Mouse (Mus musculus) MEL (cell line): Measurements from ENCODE around the gene Cd247. TPM values are rescaled to one million over a fixed set of nuclear protein-coding genes. Genes with fewer than 3 reads are reported as not detected.
A peak's percentile ranks its signal among the peaks of the same experiment; 100 is the strongest.

Source experiments
- DNase-seq: peaks from one replicate; pipeline ENCODE4 v3.0.0; 2011; ENCODE audit warnings: low read depth, low spot score
- H3K27ac ChIP-seq: 2 replicates; pipeline ENCODE4 v1.5.1; 2012; ENCODE audit warnings: low read depth, mild to moderate bottlenecking, control low read depth, low read length, moderate library complexity; ENCODE audit not compliant: control insufficient read depth
- H3K27me3 ChIP-seq, 2 experiments: fragments of 150-350 bp in 1 of 2; sonication (generic) in 1 of 2; 2 replicates each; pipeline ENCODE4 v1.6.1; 2012; ENCODE audit warnings: low read length in 2 of 2, mild to moderate bottlenecking in 2 of 2, improper control_type of control experiment in 1 of 2, moderate library complexity in 1 of 2; ENCODE audit not compliant: insufficient read depth in 2 of 2, control insufficient read depth in 1 of 2
- H3K36me3 ChIP-seq, 2 experiments: 2 replicates each; pipeline ENCODE4 v1.6.1; 2012 to 2014; ENCODE audit warnings: low read length in 2 of 2, improper control_type of control experiment in 1 of 2, inconsistent platforms in 1 of 2, mild to moderate bottlenecking in 1 of 2; ENCODE audit not compliant: insufficient read depth in 2 of 2, control insufficient read depth in 1 of 2
- H3K4me1 ChIP-seq, 2 experiments: fragments of 150-350 bp in 1 of 2; sonication (generic) in 1 of 2; 2 replicates each; pipeline ENCODE4 v1.6.1; 2012; ENCODE audit warnings: low read length in 2 of 2, improper control_type of control experiment in 1 of 2, mild to moderate bottlenecking in 1 of 2; ENCODE audit not compliant: insufficient read depth in 2 of 2, control insufficient read depth in 1 of 2
- H3K4me3 ChIP-seq, 2 experiments: fragments of 150-350 bp in 1 of 2; sonication (generic) in 1 of 2; 2 replicates each; pipeline ENCODE4 v1.5.1; 2012; ENCODE audit warnings: low read depth in 2 of 2, low read length in 2 of 2, mild to moderate bottlenecking in 2 of 2, moderate library complexity in 2 of 2, control low read depth in 1 of 2, improper control_type of control experiment in 1 of 2; ENCODE audit not compliant: control insufficient read depth in 1 of 2, insufficient read depth in 1 of 2
- H3K79me2 ChIP-seq: 2 replicates; pipeline ENCODE4 v1.6.1; 2012; ENCODE audit warnings: mild to moderate bottlenecking, low read length, moderate library complexity; ENCODE audit not compliant: control insufficient read depth, poor library complexity, insufficient read depth
- H3K9ac ChIP-seq: 2 replicates; pipeline ENCODE4 v1.6.1; 2012; ENCODE audit warnings: low read depth, mild to moderate bottlenecking, control low read depth, low read length, moderate library complexity; ENCODE audit not compliant: control insufficient read depth, poor library complexity, severe bottlenecking
- H3K9me3 ChIP-seq: fragments of 150-350 bp; sonication (generic); replicated peaks from 2 replicates; pipeline ENCODE4 v1.6.1; 2012; ENCODE audit warnings: mild to moderate bottlenecking, low read length, improper control_type of control experiment, moderate library complexity; ENCODE audit not compliant: insufficient read depth
- CHD1 ChIP-seq: IDR thresholded peaks from 2 replicates; pipeline ENCODE4 v1.6.1; 2012; ENCODE audit warnings: low read depth, mild to moderate bottlenecking, inconsistent platforms, low read length, improper control_type of control experiment
- CHD2 ChIP-seq: IDR thresholded peaks from 2 replicates; pipeline ENCODE4 v1.6.1; 2011; ENCODE audit warnings: low read length, improper control_type of control experiment
- E2F4 ChIP-seq: IDR thresholded peaks from 2 replicates; pipeline ENCODE4 v1.6.1; 2011; ENCODE audit warnings: low read depth, low read length, improper control_type of control experiment, borderline replicate concordance
- EP300 ChIP-seq, 2 experiments: IDR thresholded peaks; 2 replicates each; pipeline ENCODE4 v1.6.1; 2011; ENCODE audit warnings: improper control_type of control experiment in 2 of 2, low read length in 2 of 2, low read depth in 1 of 2, mild to moderate bottlenecking in 1 of 2
- ETS1 ChIP-seq: IDR thresholded peaks from 2 replicates; pipeline ENCODE4 v1.6.1; 2012; ENCODE audit warnings: low read depth, mild to moderate bottlenecking, inconsistent platforms, low read length, improper control_type of control experiment, moderate library complexity
- HCFC1 ChIP-seq: IDR thresholded peaks from 2 replicates; pipeline ENCODE4 v1.6.1; 2012; ENCODE audit warnings: low read depth, mild to moderate bottlenecking, inconsistent platforms, low read length, improper control_type of control experiment, moderate library complexity
- KAT2A ChIP-seq: conservative IDR thresholded peaks from 2 replicates; pipeline ENCODE4 v1.6.1; 2012; ENCODE audit warnings: low read depth, low read length, improper control_type of control experiment, inconsistent platforms
- MAFK ChIP-seq: IDR thresholded peaks from 2 replicates; pipeline ENCODE4 v1.6.1; 2011; ENCODE audit warnings: low read depth, mild to moderate bottlenecking, low read length, improper control_type of control experiment, borderline replicate concordance
- MXI1 ChIP-seq: IDR thresholded peaks from 2 replicates; pipeline ENCODE4 v1.6.1; 2011; ENCODE audit warnings: mild to moderate bottlenecking, low read depth, low read length, improper control_type of control experiment
- MYB ChIP-seq: IDR thresholded peaks from 2 replicates; pipeline ENCODE4 v1.6.1; 2011; ENCODE audit warnings: mild to moderate bottlenecking, low read depth, low read length, improper control_type of control experiment
- NELFE ChIP-seq: IDR thresholded peaks from 2 replicates; pipeline ENCODE4 v1.6.1; 2011; ENCODE audit warnings: low read depth, low read length, improper control_type of control experiment
- NRF1 ChIP-seq: IDR thresholded peaks from 2 replicates; pipeline ENCODE4 v1.6.1; 2014; ENCODE audit warnings: low read depth, mild to moderate bottlenecking, inconsistent platforms, low read length, improper control_type of control experiment, moderate library complexity; ENCODE audit not compliant: poor library complexity, insufficient read depth, severe bottlenecking
- POLR2A ChIP-seq, 2 experiments: IDR thresholded peaks; 2 replicates each; pipeline ENCODE4 v1.6.1; 2011 to 2012; ENCODE audit warnings: low read length in 2 of 2, mild to moderate bottlenecking in 2 of 2, control low read depth in 1 of 2, improper control_type of control experiment in 1 of 2, low read depth in 1 of 2, moderate library complexity in 1 of 2; ENCODE audit not compliant: control insufficient read depth in 1 of 2, insufficient read depth in 1 of 2, poor library complexity in 1 of 2
- POLR2AphosphoS2 ChIP-seq: IDR thresholded peaks from 2 replicates; pipeline ENCODE4 v1.6.1; 2011; ENCODE audit warnings: low read length, improper control_type of control experiment
- RCOR1 ChIP-seq: IDR thresholded peaks from 2 replicates; pipeline ENCODE4 v1.6.1; 2012; ENCODE audit warnings: low read depth, mild to moderate bottlenecking, inconsistent platforms, low read length, improper control_type of control experiment
- USF2 ChIP-seq, 2 experiments: IDR thresholded peaks; 2 replicates each; pipeline ENCODE4 v1.6.1; 2011 to 2012; ENCODE audit warnings: improper control_type of control experiment in 2 of 2, low read length in 2 of 2, borderline replicate concordance in 1 of 2, inconsistent platforms in 1 of 2, low read depth in 1 of 2, mild to moderate bottlenecking in 1 of 2; ENCODE audit not compliant: insufficient read depth in 1 of 2
- polyA plus RNA-seq, 2 experiments: library from polyadenylated mRNA; stranded (reverse) in 1 of 2; unstranded in 1 of 2; fragments of >175 nt in 1 of 2; fragments of >200 nt in 1 of 2; gene quantifications; 2 replicates each; pipeline versions ENCODE4 v1.2.1 to v1.2.4; 2012; ENCODE audit warnings: low replicate concordance in 2 of 2, low read depth in 1 of 2; ENCODE audit not compliant: insufficient read length in 2 of 2, insufficient read depth in 1 of 2, missing spikeins in 1 of 2
- total RNA-seq: library from RNA; depleted of rRNA; stranded (reverse); fragments of 300-350 nt; gene quantifications from 2 replicates; pipeline ENCODE4 v1.2.3, GENCODE M21; 2012

Cd247 gene
- total and polyA plus RNA-seq, 3 experiments, result 1.3 to 1.7 TPM; not detected in 1

GRCm38 (mm10) chr1:165840548-165841230 is 52.2 kb downstream of the Cd247 start:
- Histone ChIP-seq H3K9ac (peak overlapping the region; percentile 63), H3K4me3 (peak overlapping the region; percentile 54 to 64), H3K79me2 (no peaks in the 10 kb centered on the region; the same call in 1 of the 2 replicates), H3K9me3 (no peaks in the 10 kb centered on the region), H3K36me3 (peaks cover 0 to 6% of the 10 kb centered on the region in 2 experiments; a peak in 1 of 4 replicates), H3K27me3 (peaks cover 7 to 8% of the 10 kb centered on the region in 2 experiments; a peak in 3 of 4 replicates), H3K4me1 (peaks cover 0 to 11% of the 10 kb centered on the region in 2 experiments; a peak in 3 of 4 replicates), H3K27ac (no peak overlapping the region)
- DNase-seq, result peak; percentile 41
- TF ChIP-seq RCOR1 (no peak), ETS1 (no peak), EP300 (IDR thresholded peaks at IDR 0.05; ENCODE audit: low read depth in 1 of 2, low read length in 2 of 2) (no peak), MYB (no peak), POLR2A (IDR thresholded peaks at IDR 0.05; ENCODE audit: control insufficient read depth in 1 of 2, insufficient read depth in 1 of 2, low read depth in 1 of 2, low read length in 2 of 2, poor library complexity in 1 of 2) (no peak), MAFK (no peak), KAT2A (no peak), MXI1 (no peak), CHD2 (no peak), E2F4 (no peak), POLR2AphosphoS2 (no peak), NRF1 (no peak), USF2 (IDR thresholded peaks at IDR 0.05; ENCODE audit: borderline replicate concordance in 1 of 2, insufficient read depth in 1 of 2, low read depth in 1 of 2, low read length in 2 of 2) (no peak), CHD1 (no peak), HCFC1 (no peak), NELFE (no peak)

- no peak overlapping the region for H3K9ac ChIP-seq
Measured at GRCm38 (mm10) chr1:165842170-165842569, 53.7 kb downstream of the Cd247 start.

More at GRCm38 (mm10) chr1:165842170-165842569, 53.7 kb downstream of the Cd247 start:
- H3K4me3 ChIP-seq, result no peak overlapping the region
- no peak overlapping the region for H3K27ac ChIP-seq
- no peaks in the 10 kb centered on the region; the same call in 1 of the 2 replicates for H3K79me2 ChIP-seq
- DNase-seq, result no peak
- H3K9me3 ChIP-seq, result no peaks in the 10 kb centered on the region
- peaks cover 0 to 6% of the 10 kb centered on the region in 2 experiments; a peak in 2 of 4 replicates for H3K36me3 ChIP-seq
- TF ChIP-seq MAFK, result no peak
- TF ChIP-seq MYB, result no peak
- TF ChIP-seq, all 39 proteins: peak for 0
- peaks cover 7 to 8% of the 10 kb centered on the region in 2 experiments; a peak in 3 of 4 replicates for H3K27me3 ChIP-seq
- peaks cover 0 to 15% of the 10 kb centered on the region in 2 experiments; a peak in 3 of 4 replicates for H3K4me1 ChIP-seq
